Mouse (Mus musculus): ENCODE measurements around the gene Ptgdr2. TPM values are rescaled to one million over a fixed set of nuclear protein-coding genes. Genes with fewer than 3 reads are reported as not detected.

The Ptgdr2 gene
- polyA plus RNA-seq, 1 experiment = 1.0 TPM

DNA sequence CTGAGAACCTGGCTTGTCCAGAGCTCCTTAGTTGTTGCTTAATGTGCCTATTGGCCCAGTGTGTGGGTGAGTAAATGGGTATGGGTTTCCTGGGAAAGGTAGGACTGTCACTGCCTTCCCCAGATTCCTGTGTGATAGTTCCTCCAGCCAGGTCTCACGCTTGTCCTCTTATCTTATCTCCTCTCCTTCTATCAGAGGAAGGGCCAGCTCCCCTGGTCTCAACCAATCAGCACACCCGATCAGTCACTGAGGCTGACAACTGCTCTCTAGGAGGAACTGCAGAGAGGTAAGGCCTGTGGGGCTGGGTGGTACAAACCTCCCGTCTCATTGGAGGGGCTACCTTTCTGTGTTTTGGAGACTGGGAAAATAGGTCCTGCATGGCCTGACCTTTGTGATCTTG, 1.8 kb downstream of the Ptgdr2 start:
- H3K4me3 ChIP-seq (ENCODE audit: control insufficient read depth, insufficient read depth, low read length) = no peak overlapping the region
- WGBS = 82% methylated on average over 3 of the region's 3 CpGs
- H3K27ac ChIP-seq (ENCODE audit: control insufficient read depth, insufficient read depth, low read length) = no peak overlapping the region
- TF ChIP-seq CTCF (IDR thresholded peaks at IDR 0.05; ENCODE audit: borderline replicate concordance, control insufficient read depth, extremely low read depth, insufficient read depth, low read length, poor library complexity) (no peak), POLR2A (IDR thresholded peaks at IDR 0.05; ENCODE audit: control insufficient read depth, extremely low read depth, insufficient read depth, low read length, poor library complexity) (no peak)
- no peaks in the 10 kb centered on the region for H3K27me3 ChIP-seq (ENCODE audit: control insufficient read depth, insufficient read depth, low read length)
- no peak for DNase-seq
- no peaks in the 10 kb centered on the region for H3K36me3 ChIP-seq (ENCODE audit: control insufficient read depth, insufficient read depth, low read length)
- 0 out of 2 replicates have a peak, but pooled peaks cover 7% of the 10 kb centered on the region for H3K4me1 ChIP-seq (replicated peaks; ENCODE audit: control insufficient read depth, insufficient read depth, low read length)

DNA sequence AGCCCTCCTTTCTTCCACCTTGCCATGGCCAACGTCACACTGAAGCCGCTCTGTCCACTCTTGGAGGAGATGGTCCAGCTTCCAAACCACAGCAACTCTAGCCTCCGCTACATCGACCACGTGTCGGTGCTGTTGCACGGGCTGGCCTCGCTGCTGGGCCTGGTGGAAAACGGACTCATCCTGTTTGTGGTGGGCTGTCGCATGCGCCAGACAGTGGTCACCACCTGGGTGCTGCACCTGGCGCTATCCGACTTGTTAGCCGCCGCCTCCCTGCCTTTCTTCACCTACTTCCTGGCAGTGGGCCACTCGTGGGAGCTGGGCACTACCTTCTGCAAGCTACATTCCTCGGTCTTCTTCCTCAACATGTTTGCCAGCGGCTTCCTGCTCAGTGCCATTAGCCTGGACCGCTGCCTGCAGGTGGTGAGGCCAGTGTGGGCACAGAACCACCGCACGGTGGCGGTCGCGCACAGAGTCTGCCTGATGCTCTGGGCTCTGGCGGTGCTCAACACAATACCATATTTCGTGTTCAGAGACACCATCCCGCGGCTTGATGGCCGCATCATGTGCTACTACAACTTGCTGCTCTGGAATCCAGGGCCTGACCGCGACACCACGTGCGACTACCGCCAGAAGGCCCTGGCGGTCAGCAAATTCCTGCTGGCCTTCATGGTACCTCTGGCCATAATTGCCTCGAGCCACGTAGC, 3.3 kb downstream of the Ptgdr2 start:
- 0 out of 2 replicates have a peak, but pooled peaks cover 7% of the 10 kb centered on the region for H3K4me1 ChIP-seq (replicated peaks; ENCODE audit: control insufficient read depth, insufficient read depth, low read length)
- 39% methylated on average over 37 of the region's 37 CpGs for WGBS
- H3K27ac ChIP-seq (ENCODE audit: control insufficient read depth, insufficient read depth, low read length) = no peak overlapping the region
- TF ChIP-seq POLR2A (IDR thresholded peaks at IDR 0.05; ENCODE audit: control insufficient read depth, extremely low read depth, insufficient read depth, low read length, poor library complexity) (no peak), CTCF (IDR thresholded peaks at IDR 0.05; ENCODE audit: borderline replicate concordance, control insufficient read depth, extremely low read depth, insufficient read depth, low read length, poor library complexity) (peak; percentile 83)
- no peaks in the 10 kb centered on the region for H3K36me3 ChIP-seq (ENCODE audit: control insufficient read depth, insufficient read depth, low read length)
- peak; percentile 60 for DNase-seq
- no peak overlapping the region for H3K4me3 ChIP-seq (ENCODE audit: control insufficient read depth, insufficient read depth, low read length)
- H3K27me3 ChIP-seq (ENCODE audit: control insufficient read depth, insufficient read depth, low read length) = no peaks in the 10 kb centered on the region; the same call in 1 of the 2 replicates

DNA sequence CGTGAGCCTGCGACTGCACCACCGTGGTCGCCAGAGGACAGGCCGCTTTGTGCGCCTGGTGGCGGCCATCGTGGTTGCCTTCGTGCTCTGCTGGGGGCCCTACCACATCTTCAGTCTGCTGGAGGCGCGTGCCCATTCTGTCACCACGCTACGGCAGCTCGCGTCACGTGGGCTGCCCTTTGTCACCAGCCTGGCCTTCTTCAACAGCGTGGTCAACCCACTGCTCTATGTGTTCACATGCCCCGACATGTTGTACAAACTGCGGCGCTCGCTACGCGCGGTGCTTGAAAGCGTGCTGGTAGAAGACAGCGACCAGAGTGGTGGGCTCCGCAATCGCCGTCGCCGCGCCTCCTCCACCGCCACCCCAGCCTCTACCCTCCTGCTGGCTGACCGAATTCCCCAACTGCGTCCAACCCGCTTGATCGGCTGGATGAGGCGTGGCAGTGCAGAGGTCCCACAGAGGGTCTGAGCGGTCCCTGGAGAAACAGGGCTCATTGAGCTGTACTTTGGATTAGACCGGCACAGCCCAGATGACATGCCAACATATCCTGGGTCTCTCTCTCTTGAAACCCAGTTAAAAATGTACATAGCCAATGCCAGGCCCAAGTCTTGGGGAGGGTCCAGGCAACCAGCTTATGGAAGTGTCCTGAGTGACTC, 4.0 kb downstream of the Ptgdr2 start:
- Histone ChIP-seq H3K4me1 (replicated peaks; ENCODE audit: control insufficient read depth, insufficient read depth, low read length) (0 out of 2 replicates have a peak, but pooled peaks cover 7% of the 10 kb centered on the region), H3K27me3 (ENCODE audit: control insufficient read depth, insufficient read depth, low read length) (no peaks in the 10 kb centered on the region; the same call in 1 of the 2 replicates), H3K27ac (ENCODE audit: control insufficient read depth, insufficient read depth, low read length) (no peak overlapping the region), H3K36me3 (ENCODE audit: control insufficient read depth, insufficient read depth, low read length) (no peaks in the 10 kb centered on the region), H3K4me3 (ENCODE audit: control insufficient read depth, insufficient read depth, low read length) (no peak overlapping the region)
- 76% methylated on average over 40 of the region's 40 CpGs for WGBS
- no peak for TF ChIP-seq POLR2A (IDR thresholded peaks at IDR 0.05; ENCODE audit: control insufficient read depth, extremely low read depth, insufficient read depth, low read length, poor library complexity)
- TF ChIP-seq CTCF (IDR thresholded peaks at IDR 0.05; ENCODE audit: borderline replicate concordance, control insufficient read depth, extremely low read depth, insufficient read depth, low read length, poor library complexity) = no peak
- DNase-seq = no peak

DNA sequence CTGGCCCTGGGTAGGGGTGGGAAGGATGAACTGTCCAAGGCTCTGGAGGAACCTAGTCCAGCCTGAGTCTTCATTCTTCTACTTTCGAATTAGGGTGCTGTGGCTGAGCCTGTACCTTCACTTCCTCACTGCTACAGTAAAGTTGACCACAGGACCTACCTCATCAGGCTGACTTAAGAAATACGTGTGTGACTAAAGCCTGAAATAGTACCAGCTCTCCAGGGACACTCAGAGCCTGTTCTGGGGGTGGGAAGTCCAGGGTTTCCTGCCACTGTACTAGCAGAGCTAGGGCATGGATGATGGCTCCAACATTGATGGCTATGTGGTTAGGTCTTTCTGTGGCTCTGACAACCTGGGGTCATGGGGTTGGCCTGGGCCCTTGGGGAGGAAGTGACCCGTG, 7.0 kb downstream of the Ptgdr2 start:
- H3K4me3 ChIP-seq (ENCODE audit: control insufficient read depth, insufficient read depth, low read length) = no peak overlapping the region
- DNase-seq = no peak
- no peaks in the 10 kb centered on the region for H3K36me3 ChIP-seq (ENCODE audit: control insufficient read depth, insufficient read depth, low read length)
- 72% methylated on average over 3 of the region's 3 CpGs for WGBS
- no peaks in the 10 kb centered on the region; the same call in 1 of the 2 replicates for H3K27me3 ChIP-seq (ENCODE audit: control insufficient read depth, insufficient read depth, low read length)
- TF ChIP-seq POLR2A (IDR thresholded peaks at IDR 0.05; ENCODE audit: control insufficient read depth, extremely low read depth, insufficient read depth, low read length, poor library complexity) (no peak), CTCF (IDR thresholded peaks at IDR 0.05; ENCODE audit: borderline replicate concordance, control insufficient read depth, extremely low read depth, insufficient read depth, low read length, poor library complexity) (no peak)
- H3K27ac ChIP-seq (ENCODE audit: control insufficient read depth, insufficient read depth, low read length) = no peak overlapping the region
- H3K4me1 ChIP-seq (replicated peaks; ENCODE audit: control insufficient read depth, insufficient read depth, low read length) = peaks cover 17% of the 10 kb centered on the region

DNA sequence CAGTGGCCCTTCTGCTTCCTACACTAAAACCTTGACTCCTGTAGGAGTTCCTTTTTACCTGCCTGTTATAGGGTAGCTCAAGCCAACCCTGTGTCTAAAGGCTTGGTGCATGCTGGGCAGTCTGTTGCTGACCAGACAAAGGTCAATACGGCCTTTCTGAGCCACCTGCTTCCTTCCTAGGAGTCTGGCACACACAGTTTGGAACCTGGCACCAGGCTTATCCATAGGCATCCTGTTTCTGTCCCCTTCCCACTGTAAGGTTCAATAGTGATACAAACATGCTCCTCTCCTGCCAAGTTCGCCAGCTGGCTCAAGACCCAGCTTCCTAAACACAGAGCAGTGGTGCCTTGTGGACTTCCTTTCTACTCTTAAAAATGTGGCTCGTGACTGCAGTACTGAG, 9.5 kb downstream of the Ptgdr2 start:
- peaks cover 11% of the 10 kb centered on the region for H3K4me1 ChIP-seq (replicated peaks; ENCODE audit: control insufficient read depth, insufficient read depth, low read length)
- 88% methylated on average over 3 of the region's 3 CpGs for WGBS
- H3K27ac ChIP-seq (ENCODE audit: control insufficient read depth, insufficient read depth, low read length) = no peak overlapping the region
- no peak overlapping the region for H3K4me3 ChIP-seq (ENCODE audit: control insufficient read depth, insufficient read depth, low read length)
- no peak for TF ChIP-seq CTCF (IDR thresholded peaks at IDR 0.05; ENCODE audit: borderline replicate concordance, control insufficient read depth, extremely low read depth, insufficient read depth, low read length, poor library complexity)
- TF ChIP-seq POLR2A (IDR thresholded peaks at IDR 0.05; ENCODE audit: control insufficient read depth, extremely low read depth, insufficient read depth, low read length, poor library complexity) = no peak
- DNase-seq = no peak
- no peaks in the 10 kb centered on the region; the same call in 1 of the 2 replicates for H3K27me3 ChIP-seq (ENCODE audit: control insufficient read depth, insufficient read depth, low read length)
- no peaks in the 10 kb centered on the region for H3K36me3 ChIP-seq (ENCODE audit: control insufficient read depth, insufficient read depth, low read length)

GRCm38 (mm10) chr19:10947219-10947618, 10.3 kb downstream of the Ptgdr2 start:
- TF ChIP-seq CTCF (IDR thresholded peaks at IDR 0.05; ENCODE audit: borderline replicate concordance, control insufficient read depth, extremely low read depth, insufficient read depth, low read length, poor library complexity) (no peak), POLR2A (IDR thresholded peaks at IDR 0.05; ENCODE audit: control insufficient read depth, extremely low read depth, insufficient read depth, low read length, poor library complexity) (no peak)
- H3K27me3 ChIP-seq (ENCODE audit: control insufficient read depth, insufficient read depth, low read length) = no peaks in the 10 kb centered on the region; the same call in 1 of the 2 replicates
- 92% methylated on average over 5 of the region's 5 CpGs for WGBS

More at GRCm38 (mm10) chr19:10947219-10947618, 10.3 kb downstream of the Ptgdr2 start:
- Histone ChIP-seq H3K36me3 (ENCODE audit: control insufficient read depth, insufficient read depth, low read length) (no peaks in the 10 kb centered on the region), H3K4me3 (ENCODE audit: control insufficient read depth, insufficient read depth, low read length) (no peak overlapping the region), H3K4me1 (replicated peaks; ENCODE audit: control insufficient read depth, insufficient read depth, low read length) (peaks cover 11% of the 10 kb centered on the region), H3K27ac (ENCODE audit: control insufficient read depth, insufficient read depth, low read length) (no peak overlapping the region)
- DNase-seq = no peak
